Mouse (Mus musculus) heart, embryonic 15.5 days (tissue): ENCODE data around the gene Gipc1. TPM values are rescaled to one million over a fixed set of nuclear protein-coding genes. Genes with fewer than 3 reads are reported as not detected.

Experiments used
- ATAC-seq: fragments of 200-750 bp; cut with Nextera tagmentation; replicated peaks from 2 replicates; pipeline ENCODE4 v1.8.0; 2017; ENCODE audit warnings: low read depth, moderate TSS enrichment; ENCODE audit not compliant: insufficient number of reproducible peaks, insufficient read depth, low FRiP score
- H3K27ac ChIP-seq: fragments of 300-500 bp; sonication (generic); 2 replicates; pipeline ENCODE4 v1.5.1; 2015; ENCODE audit warnings: mild to moderate bottlenecking, inconsistent platforms
- H3K27me3 ChIP-seq: fragments of 300-500 bp; sonication (generic); 2 replicates; pipeline ENCODE4 v1.6.1; 2015; ENCODE audit warnings: inconsistent platforms
- H3K36me3 ChIP-seq: fragments of 300-500 bp; sonication (generic); 2 replicates; pipeline ENCODE4 v1.6.1; 2015; ENCODE audit warnings: mild to moderate bottlenecking, inconsistent platforms
- H3K4me1 ChIP-seq: fragments of 300-500 bp; sonication (generic); replicated peaks from 2 replicates; pipeline ENCODE4 v1.6.1; 2015; ENCODE audit warnings: inconsistent platforms
- H3K4me2 ChIP-seq: fragments of 300-500 bp; sonication (generic); 2 replicates; pipeline ENCODE4 v1.6.1; 2015; ENCODE audit warnings: inconsistent platforms, mild to moderate bottlenecking, moderate library complexity
- H3K4me3 ChIP-seq: fragments of 300-500 bp; sonication (generic); 2 replicates; pipeline ENCODE4 v1.5.1; 2015; ENCODE audit warnings: mild to moderate bottlenecking, inconsistent platforms
- H3K9ac ChIP-seq: fragments of 300-500 bp; sonication (generic); 2 replicates; pipeline ENCODE4 v1.6.1; 2015; ENCODE audit warnings: mild to moderate bottlenecking, inconsistent platforms
- H3K9me3 ChIP-seq: fragments of 300-500 bp; sonication (generic); replicated peaks from 2 replicates; pipeline ENCODE4 v1.6.1; 2016; ENCODE audit warnings: inconsistent platforms
- whole genome bisulfite sequencing: fragments of 180-500 bp; shearing (Covaris S2); methylation state at CpG from one replicate; pipeline ENCODE4 v1.1.7; 2015; ENCODE audit warnings: mixed read lengths; 5-methylcytosine and 5-hydroxymethylcytosine counted together
- polyA plus RNA-seq: library from polyadenylated mRNA; unstranded; fragments of >200 nt; fragmentation: Nextera tagmentation; extraction: Ambion mirVana; gene quantifications from 2 replicates; pipeline ENCODE4 v1.2.1, GENCODE M21; 2015

Gene Gipc1
- polyA plus RNA-seq, 1 experiment from 2014 or later = 127 TPM

DNA sequence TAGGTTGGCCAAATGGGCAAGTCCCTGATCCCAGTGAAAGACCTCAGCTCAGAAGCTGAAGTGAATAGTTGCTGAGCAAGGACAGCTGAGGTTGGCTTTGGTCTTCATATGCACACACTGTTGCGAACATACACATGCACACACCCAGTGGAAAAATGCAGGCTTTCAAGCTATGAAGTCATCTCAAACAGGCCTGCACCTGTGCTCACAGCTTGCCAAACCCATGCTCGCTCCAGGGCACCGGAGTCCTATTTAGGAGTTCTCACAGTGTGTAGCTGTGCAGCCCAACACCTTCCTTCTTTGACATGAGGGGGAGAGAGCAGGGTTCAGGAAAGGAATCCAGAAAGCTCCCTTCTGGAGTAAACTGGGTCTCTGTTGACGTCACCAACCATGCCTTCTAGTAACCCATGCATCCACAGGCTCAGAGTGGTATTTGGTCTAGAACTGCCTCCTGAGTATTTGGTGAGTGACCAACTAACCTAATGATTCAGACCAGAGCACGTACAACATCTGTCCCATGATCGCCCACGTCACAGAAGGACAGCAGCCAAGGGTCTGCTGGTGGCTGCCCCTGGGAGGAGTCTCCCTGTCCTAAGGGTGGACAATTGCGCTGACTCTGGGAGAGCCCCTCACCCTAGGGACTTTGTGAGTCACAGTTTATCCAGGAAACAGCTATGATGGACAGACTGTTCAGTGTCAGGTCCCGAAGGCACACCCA, 32.8 kb upstream of the Gipc1 start:
- no peaks in the 10 kb centered on the region for H3K9me3 ChIP-seq
- no peak overlapping the region for H3K9ac ChIP-seq
- no peak overlapping the region for H3K4me3 ChIP-seq
- H3K36me3 ChIP-seq = no peaks in the 10 kb centered on the region
- WGBS = 77% methylated on average over 9 of the region's 9 CpGs
- H3K4me1 ChIP-seq = peaks cover 3% of the 10 kb centered on the region; the same call in 1 of the 2 replicates
- no peaks in the 10 kb centered on the region for H3K27me3 ChIP-seq
- no peak for ATAC-seq
- H3K27ac ChIP-seq = no peak overlapping the region
- no peak overlapping the region for H3K4me2 ChIP-seq

DNA sequence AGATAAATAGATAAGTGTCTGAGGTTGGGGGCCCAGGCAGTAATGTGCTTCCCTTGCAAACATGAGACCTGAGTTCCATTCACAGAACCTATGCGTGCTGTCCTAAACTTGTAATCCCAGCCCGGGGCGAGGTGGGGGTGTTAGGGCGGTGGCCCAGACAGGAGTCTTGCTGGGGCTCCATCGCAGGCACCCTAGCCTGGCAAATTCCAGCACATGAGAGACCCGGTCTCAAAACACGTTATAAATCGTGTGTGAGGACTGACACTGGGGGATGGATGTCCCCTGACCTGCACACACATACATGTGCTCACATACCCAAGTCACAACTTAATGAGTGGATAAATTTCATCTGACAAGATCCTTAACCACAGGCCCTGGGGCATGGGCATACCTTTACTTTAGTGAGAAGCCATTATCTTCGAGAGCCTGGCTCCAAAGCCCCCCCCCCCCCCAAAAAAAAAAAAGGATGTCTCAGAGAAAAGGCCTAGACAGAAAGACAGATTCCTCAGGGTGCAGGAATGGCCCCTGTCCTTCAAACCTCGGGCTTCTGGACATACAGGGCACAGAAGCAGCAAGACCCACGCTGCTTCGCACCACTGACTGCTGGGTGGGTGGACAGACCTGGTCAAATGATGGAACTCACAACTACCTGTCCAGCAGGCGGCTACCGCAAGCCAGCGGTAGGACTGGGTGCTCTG, 30.6 kb upstream of the Gipc1 start:
- no peaks in the 10 kb centered on the region for H3K27me3 ChIP-seq
- no peaks in the 10 kb centered on the region for H3K36me3 ChIP-seq
- no peak overlapping the region for H3K9ac ChIP-seq
- H3K4me3 ChIP-seq = peak overlapping the region; percentile 42
- ATAC-seq = 0 out of 2 replicates have a peak, but pooled peaks have one; percentile 2
- H3K4me1 ChIP-seq = peaks cover 3% of the 10 kb centered on the region; the same call in 1 of the 2 replicates
- no peak overlapping the region for H3K27ac ChIP-seq
- WGBS = 51% methylated on average over 15 of the region's 15 CpGs
- H3K9me3 ChIP-seq = no peaks in the 10 kb centered on the region
- peak overlapping the region; percentile 78 for H3K4me2 ChIP-seq

DNA sequence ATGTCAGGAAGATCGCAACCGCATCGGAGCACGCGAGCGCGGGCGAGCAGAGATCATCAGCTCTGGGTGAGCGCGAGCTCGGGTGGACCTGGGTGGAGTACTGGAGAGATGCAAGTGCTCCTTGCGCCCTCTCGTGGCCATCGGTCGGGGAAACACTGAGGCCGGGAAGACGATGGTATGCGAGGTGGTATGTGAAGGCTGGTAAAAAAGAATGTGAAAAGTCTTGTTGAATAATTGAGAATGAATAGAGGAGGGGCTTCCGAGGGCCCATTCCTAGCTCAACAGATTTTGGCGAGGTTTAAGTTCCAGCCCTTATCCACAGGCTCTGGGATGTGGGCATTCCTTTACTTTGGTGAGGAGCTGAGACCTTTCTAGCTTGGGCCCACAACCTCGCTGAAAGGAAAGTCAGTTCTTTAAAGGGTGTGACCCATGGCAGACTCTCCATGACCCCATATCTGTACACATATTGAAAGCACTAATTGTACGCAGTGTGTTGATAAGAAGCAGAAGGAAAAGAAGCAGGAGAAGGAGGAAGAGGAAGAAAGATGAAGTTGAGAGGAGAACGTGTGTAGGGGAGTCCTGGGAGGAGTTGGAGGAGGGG, 30.0 kb upstream of the Gipc1 start:
- Histone ChIP-seq H3K4me3 (peak overlapping the region; percentile 42), H3K4me2 (peak overlapping the region; percentile 78), H3K9ac (no peak overlapping the region), H3K9me3 (no peaks in the 10 kb centered on the region), H3K27me3 (no peaks in the 10 kb centered on the region), H3K4me1 (peaks cover 3% of the 10 kb centered on the region; the same call in 1 of the 2 replicates), H3K36me3 (no peaks in the 10 kb centered on the region), H3K27ac (no peak overlapping the region)
- ATAC-seq = peak; percentile 73
- 8% methylated on average over 23 of the region's 23 CpGs for WGBS

DNA sequence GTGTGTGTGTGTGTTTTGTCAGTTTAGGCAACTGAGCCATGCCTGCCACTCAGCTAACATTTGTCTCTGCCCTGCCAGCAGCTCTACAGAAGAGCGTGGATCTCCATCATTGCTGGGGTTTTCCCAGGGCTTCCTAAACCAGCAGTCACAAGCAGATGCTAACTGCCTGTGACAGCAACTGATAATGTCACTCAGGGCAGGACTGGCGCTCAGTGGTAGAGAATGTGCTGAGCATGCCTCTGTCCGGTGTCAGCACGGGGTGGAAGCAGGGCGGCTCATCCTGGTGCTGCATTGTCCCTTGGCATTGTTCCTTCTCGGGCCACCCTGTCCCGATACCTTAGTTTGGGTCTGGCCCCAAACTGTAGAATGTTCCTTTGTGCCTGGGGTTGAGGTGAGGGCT, 28.9 kb upstream of the Gipc1 start:
- Histone ChIP-seq H3K4me2 (no peak overlapping the region), H3K36me3 (no peaks in the 10 kb centered on the region), H3K9ac (no peak overlapping the region), H3K4me1 (peaks cover 3% of the 10 kb centered on the region; the same call in 1 of the 2 replicates), H3K4me3 (no peak overlapping the region), H3K27me3 (no peaks in the 10 kb centered on the region), H3K9me3 (no peaks in the 10 kb centered on the region), H3K27ac (no peak overlapping the region)
- ATAC-seq = no peak
- WGBS = 67% methylated on average over 7 of the region's 7 CpGs

DNA sequence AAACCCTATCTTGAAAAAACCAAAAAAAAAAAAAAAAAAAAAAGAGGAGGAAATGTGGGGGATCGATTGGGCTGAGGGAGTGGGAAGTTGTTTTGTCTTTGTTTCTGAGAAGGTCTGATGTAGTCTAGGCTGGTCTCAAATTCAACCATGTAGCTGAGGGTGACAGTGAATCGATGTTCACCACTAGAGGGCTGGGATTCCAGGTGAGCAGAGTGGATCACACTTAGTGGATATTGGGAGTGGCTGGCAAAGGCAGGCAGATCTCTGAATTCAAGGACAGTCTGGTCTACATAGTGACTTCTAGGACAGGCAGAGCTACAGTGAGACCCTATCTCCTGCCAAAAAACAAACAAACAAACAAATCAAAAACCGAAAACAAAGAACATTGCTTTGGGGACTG, 27.7 kb upstream of the Gipc1 start:
- Histone ChIP-seq H3K4me2 (no peak overlapping the region), H3K9me3 (no peaks in the 10 kb centered on the region), H3K4me1 (peaks cover 3% of the 10 kb centered on the region; the same call in 1 of the 2 replicates), H3K9ac (no peak overlapping the region), H3K27ac (no peak overlapping the region), H3K4me3 (no peak overlapping the region), H3K36me3 (no peaks in the 10 kb centered on the region), H3K27me3 (no peaks in the 10 kb centered on the region)
- WGBS = 42% methylated on average over 3 of the region's 3 CpGs
- ATAC-seq = no peak

DNA sequence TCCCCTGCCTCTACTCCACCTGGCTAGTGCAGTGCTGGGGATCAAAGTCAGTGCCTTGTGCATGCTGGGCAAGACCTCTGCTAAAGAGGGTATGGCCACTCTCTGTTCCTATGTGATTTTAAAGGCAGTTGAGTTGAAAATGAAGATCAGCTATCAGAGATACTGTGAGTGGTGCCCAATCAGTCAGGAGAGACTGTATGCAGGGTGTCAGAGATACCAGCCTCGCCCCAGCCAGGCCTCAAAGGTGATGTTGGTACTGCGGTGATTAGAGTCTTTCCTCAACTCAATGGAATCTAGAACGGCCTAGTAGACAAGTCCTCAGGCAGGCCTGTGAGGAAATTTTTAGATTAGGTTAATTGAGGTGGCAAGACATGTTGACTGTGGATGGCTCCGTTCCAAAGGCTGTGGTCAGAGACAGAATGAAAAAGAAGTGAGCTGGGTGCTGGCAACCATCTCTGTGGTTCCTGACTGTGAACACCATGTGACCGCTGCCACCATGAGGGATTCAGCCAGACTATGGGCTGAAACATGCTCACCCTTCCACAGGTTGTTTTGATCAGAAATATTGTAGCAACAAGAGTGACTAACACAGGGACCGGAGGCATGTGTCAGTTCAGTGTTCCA, 26.7 kb upstream of the Gipc1 start:
- Histone ChIP-seq H3K9me3 (no peaks in the 10 kb centered on the region), H3K27me3 (no peaks in the 10 kb centered on the region), H3K4me3 (no peak overlapping the region), H3K36me3 (no peaks in the 10 kb centered on the region), H3K4me2 (no peak overlapping the region), H3K27ac (no peak overlapping the region), H3K4me1 (peaks cover 3% of the 10 kb centered on the region; the same call in 1 of the 2 replicates), H3K9ac (no peak overlapping the region)
- 76% methylated on average over 6 of the region's 6 CpGs for WGBS
- no peak for ATAC-seq

DNA sequence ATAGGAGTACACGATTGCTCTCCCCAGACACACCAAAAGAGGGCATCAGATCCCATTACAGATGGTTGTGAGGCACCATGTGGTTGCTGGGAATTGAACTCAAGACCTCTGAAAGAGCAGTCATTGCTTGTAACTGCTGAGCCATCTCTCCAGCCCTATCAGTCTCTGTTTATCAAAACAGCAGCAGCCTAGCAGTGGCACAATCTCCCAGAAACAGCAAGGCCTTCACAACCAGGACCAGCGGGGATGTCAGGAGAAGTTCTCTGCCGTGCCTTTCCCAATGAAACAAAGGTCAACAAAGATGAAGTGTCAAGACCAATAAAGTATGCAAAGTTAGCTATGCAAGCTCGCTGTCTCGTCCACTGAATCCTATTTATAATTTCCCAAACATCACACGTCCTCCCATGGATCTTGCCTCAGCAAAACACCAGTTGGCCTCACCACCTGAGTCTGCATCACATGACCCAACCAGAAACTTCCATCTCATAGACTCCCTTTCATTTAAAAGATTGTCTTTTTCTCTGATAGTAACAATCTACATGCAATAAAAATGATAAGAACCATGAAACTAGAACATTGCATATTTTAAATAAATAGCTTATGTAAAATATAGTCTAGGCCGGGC, 20.3 kb upstream of the Gipc1 start:
- Histone ChIP-seq H3K9me3 (no peaks in the 10 kb centered on the region), H3K27ac (no peak overlapping the region), H3K4me1 (no peaks in the 10 kb centered on the region), H3K4me3 (no peak overlapping the region), H3K27me3 (no peaks in the 10 kb centered on the region), H3K9ac (no peak overlapping the region), H3K4me2 (no peak overlapping the region), H3K36me3 (no peaks in the 10 kb centered on the region)
- ATAC-seq = no peak
- 71% methylated on average over 7 of the region's 7 CpGs for WGBS

DNA sequence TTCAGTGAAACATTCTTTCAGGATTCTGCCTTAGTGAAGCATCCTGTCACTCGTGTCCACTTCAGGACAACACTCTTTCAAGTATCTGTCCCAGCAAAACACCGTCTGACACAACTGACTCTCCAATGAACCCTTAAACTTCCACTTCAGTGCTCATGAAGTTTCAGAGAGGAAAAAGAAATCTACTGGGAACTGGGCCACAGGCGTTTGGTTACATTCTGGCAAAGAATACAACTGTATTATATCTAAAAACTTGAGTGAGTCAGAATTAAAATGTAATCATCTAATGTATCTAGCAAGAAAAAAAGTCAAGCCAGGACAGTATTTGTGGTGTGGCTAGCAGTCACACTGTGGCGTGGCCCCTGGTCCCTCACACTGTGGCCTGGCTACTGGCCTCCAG, 13.6 kb upstream of the Gipc1 start:
- 61% methylated on average over 4 of the region's 4 CpGs for WGBS
- no peaks in the 10 kb centered on the region for H3K4me1 ChIP-seq

DNA sequence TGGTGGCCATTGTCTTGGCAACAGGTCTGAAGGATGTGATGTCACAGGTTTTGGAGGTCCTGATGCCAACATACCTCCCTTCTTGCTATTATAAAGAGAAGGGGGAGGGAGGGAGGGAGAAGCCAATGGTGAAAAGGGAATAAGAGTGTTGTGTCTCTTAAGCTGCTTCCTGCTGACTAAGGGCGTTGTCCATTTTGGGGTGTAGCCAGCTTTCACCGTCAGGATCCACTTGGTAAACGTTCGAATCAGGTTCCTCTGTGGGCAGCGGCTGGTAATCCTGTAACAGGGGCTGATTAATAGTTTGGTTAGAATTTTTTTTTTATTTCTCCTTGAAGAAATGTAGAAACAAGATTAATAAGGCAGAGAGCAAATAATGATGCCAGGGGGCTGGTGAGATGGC, 12.8 kb upstream of the Gipc1 start:
- Histone ChIP-seq H3K36me3 (no peaks in the 10 kb centered on the region), H3K27me3 (no peaks in the 10 kb centered on the region), H3K9me3 (no peaks in the 10 kb centered on the region), H3K4me3 (no peak overlapping the region), H3K27ac (no peak overlapping the region), H3K4me1 (no peaks in the 10 kb centered on the region), H3K4me2 (no peak overlapping the region), H3K9ac (no peak overlapping the region)
- no peak for ATAC-seq
- 71% methylated on average over 5 of the region's 5 CpGs for WGBS

More for the DNA sequence above, 13.6 kb upstream of the Gipc1 start:
- H3K4me3 ChIP-seq = no peak overlapping the region
- H3K9me3 ChIP-seq = no peaks in the 10 kb centered on the region
- H3K36me3 ChIP-seq = no peaks in the 10 kb centered on the region
- H3K27ac ChIP-seq = no peak overlapping the region
- H3K27me3 ChIP-seq = no peaks in the 10 kb centered on the region
- ATAC-seq = no peak
- no peak overlapping the region for H3K9ac ChIP-seq
- H3K4me2 ChIP-seq = no peak overlapping the region

DNA sequence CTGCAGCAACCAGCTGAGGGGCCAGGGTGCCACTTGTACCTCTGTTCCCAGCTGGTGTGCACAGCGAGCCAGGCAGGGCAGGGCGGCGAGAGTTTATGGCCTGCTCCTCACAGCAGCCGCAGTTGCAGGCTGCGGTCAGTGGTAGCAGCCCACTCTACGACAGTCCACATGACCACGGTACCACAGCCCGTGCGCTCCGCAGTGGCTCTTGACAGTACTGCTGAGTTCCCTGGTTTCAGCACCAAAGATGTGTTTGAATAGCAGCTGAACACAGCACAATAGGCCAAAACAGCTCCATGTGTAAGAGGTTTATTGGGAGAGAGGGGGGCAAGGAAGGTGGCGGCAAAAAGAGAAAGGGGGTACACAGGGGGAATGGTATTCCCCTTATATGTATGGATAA, 5.0 kb upstream of the Gipc1 start:
- Histone ChIP-seq H3K4me2 (no peak overlapping the region), H3K27me3 (0 out of 2 replicates have a peak, but pooled peaks cover 4% of the 10 kb centered on the region), H3K36me3 (no peaks in the 10 kb centered on the region), H3K4me1 (peaks cover 4% of the 10 kb centered on the region), H3K9ac (no peak overlapping the region), H3K4me3 (no peak overlapping the region), H3K27ac (no peak overlapping the region), H3K9me3 (no peaks in the 10 kb centered on the region)
- no peak for ATAC-seq
- 93% methylated on average over 11 of the region's 11 CpGs for WGBS

DNA sequence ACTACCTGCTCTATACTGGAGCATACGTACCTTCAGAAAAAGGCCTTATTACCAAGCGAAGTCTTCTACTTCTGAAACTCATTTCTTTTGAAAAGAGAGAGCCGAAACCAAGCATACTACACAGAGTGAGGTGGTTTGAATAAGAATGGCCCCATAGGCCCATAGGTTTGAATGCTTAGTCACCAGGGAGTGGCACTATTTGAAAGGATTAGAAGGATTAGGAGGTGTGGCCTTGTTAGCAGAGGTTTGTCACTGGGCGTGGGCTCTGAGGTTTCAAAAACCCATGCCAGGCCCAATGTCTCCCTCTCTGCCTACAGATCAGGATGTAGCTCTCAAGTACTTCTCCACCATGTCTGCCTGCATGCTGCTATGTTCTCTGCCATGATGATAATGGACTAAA, 4.4 kb upstream of the Gipc1 start:
- no peaks in the 10 kb centered on the region for H3K36me3 ChIP-seq
- no peak for ATAC-seq
- H3K4me2 ChIP-seq = no peak overlapping the region
- peaks cover 4% of the 10 kb centered on the region for H3K4me1 ChIP-seq
- no peaks in the 10 kb centered on the region for H3K9me3 ChIP-seq
- no peak overlapping the region for H3K4me3 ChIP-seq
- no peak overlapping the region for H3K27ac ChIP-seq
- 0 out of 2 replicates have a peak, but pooled peaks cover 4% of the 10 kb centered on the region for H3K27me3 ChIP-seq
- WGBS = 94% methylated on average over 4 of the region's 4 CpGs
- no peak overlapping the region for H3K9ac ChIP-seq
